Mouse (Mus musculus) embryonic facial prominence, embryonic 13.5 days (tissue): ENCODE measurements around the gene Lama5. TPM values are rescaled to one million over a fixed set of nuclear protein-coding genes. Genes with fewer than 3 reads are reported as not detected.

Source experiments
- microRNA-seq: library from miRNA; unstranded; fragments of <30 nt; microRNA quantifications from one replicate; pipeline ENCODE4, GENCODE M21; 2016
- polyA plus RNA-seq: library from polyadenylated mRNA; unstranded; fragments of >200 nt; fragmentation: Nextera tagmentation; extraction: Ambion mirVana; gene quantifications from 2 replicates; pipeline ENCODE4 v1.2.1, GENCODE M21; 2015

Gene Lama5
- polyA plus RNA-seq, 1 experiment from 2014 or later: 25.2 TPM

Small RNAs within 50 kb of the gene (microRNA-seq; reads per million reads assigned to microRNA genes)
- gene Mir3091 (not detected), gene Mir7005 (not detected)

Other genes with a start within 250 kb of the Lama5 start
- gene Taf4, start 249.2 kb downstream of the Lama5 start, polyA plus RNA-seq: 3.7 and 3.9 TPM in 2 replicates
- gene Lsm14b, start 200.9 kb downstream of the Lama5 start, polyA plus RNA-seq: 11.1 and 11.4 TPM in 2 replicates
- 578 and 596 TPM in 2 replicates for gene Psma7, start 183.4 kb downstream of the Lama5 start, polyA plus RNA-seq
- gene Ss18l1, start 183.3 kb downstream of the Lama5 start, polyA plus RNA-seq: 6.2 and 8.2 TPM in 2 replicates
- gene Mtg2, start 155.3 kb downstream of the Lama5 start, polyA plus RNA-seq: 21.8 and 29.1 TPM in 2 replicates
- 0.17 TPM in 1 of 2 replicates, not detected in the other for gene Hrh3, start 121.4 kb downstream of the Lama5 start, polyA plus RNA-seq
- gene Osbpl2, start 106.6 kb downstream of the Lama5 start, polyA plus RNA-seq: 35.8 and 41.6 TPM in 2 replicates
- 168 and 190 TPM in 2 replicates for gene Adrm1, start 54.4 kb downstream of the Lama5 start, polyA plus RNA-seq
- 653 and 689 TPM in 2 replicates for gene Rps21, start 31.5 kb upstream of the Lama5 start, polyA plus RNA-seq
- gene Cables2, start 47.6 kb upstream of the Lama5 start, polyA plus RNA-seq: 11.6 and 14.6 TPM in 2 replicates
- 1.6 and 1.7 TPM in 2 replicates for gene Rbbp8nl, start 64.0 kb upstream of the Lama5 start, polyA plus RNA-seq
- gene Gata5, start 108.8 kb upstream of the Lama5 start, polyA plus RNA-seq: 0.18 TPM in 1 of 2 replicates, not detected in the other
- gene Slco4a1, start 230.4 kb upstream of the Lama5 start, polyA plus RNA-seq: 1.1 TPM in 2 replicates